Mouse (Mus musculus) layer of hippocampus, adult 9-10 months (tissue): ENCODE measurements around the gene Dlx4.

Experiments used
- DNase-seq: peaks from one replicate; pipeline ENCODE4 v3.0.0; 2022; ENCODE audit warnings: low spot score

Dlx4 gene

DNA sequence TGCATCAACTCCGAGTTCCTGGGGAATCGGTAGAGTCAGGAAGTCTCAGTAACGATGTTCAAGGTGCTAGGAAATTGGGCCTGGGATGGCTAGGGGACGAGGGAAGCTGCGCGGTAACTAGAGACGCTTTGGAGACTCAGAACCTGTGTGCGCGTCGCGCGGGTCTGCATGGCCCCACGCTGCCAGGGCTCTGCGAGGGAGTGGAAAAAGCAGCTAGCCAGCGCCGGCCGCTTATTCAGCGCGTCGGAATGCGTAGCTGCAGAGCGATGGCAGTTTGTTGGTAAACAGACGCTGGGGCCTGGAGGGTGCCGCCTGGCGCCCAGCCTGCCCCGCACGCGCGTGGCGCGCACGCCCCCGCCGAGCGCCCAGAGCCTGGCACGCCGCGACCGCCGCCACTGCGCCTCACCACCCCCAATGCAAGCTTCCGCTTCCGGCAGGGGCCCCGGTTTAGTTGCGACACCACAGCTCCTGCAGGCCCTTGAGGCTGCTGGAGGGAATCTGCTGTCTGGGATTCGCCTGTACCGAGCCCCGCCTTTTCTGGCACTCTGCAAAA lies at the start of gene Dlx4:
TSS of gene Dlx4 (minus strand) at position 413 of the 553 bp plus-strand sequence.
- DNase-seq: no peak

DNA sequence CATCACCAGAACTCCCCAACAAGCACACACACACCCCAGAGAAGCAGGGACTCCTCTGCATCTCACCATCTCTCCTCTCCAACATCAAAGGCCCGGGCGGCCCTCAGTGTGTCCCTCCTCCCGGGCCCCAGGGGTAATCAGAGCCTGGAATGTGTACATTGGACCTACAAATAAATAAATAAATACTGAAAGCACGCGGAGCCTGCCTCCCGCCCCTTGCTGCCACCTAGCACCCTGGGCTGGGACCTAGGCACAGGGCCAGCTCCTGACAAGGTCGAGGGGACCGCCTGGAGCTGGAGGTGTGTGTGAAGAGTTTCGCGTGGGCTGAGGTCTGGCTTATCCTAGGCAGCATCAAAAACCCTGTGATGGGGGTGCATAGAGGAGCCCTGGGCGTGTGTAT lies 43.8 kb upstream of the Dlx4 start:
- no peak for DNase-seq

- DNase-seq: no peak
These were observed 40.8 kb upstream of the Dlx4 start for GRCm38 (mm10) chr11:95186826-95187225.

- no peak for DNase-seq
These were observed 39.6 kb upstream of the Dlx4 start for GRCm38 (mm10) chr11:95185700-95186099.

- no peak for DNase-seq
These were observed 38.5 kb upstream of the Dlx4 start for GRCm38 (mm10) chr11:95184561-95184960.

- DNase-seq: no peak
These were observed 33.2 kb upstream of the Dlx4 start for GRCm38 (mm10) chr11:95179311-95179710.

- DNase-seq: no peak
These were observed 19.8 kb upstream of the Dlx4 start for GRCm38 (mm10) chr11:95165857-95166256.

DNA sequence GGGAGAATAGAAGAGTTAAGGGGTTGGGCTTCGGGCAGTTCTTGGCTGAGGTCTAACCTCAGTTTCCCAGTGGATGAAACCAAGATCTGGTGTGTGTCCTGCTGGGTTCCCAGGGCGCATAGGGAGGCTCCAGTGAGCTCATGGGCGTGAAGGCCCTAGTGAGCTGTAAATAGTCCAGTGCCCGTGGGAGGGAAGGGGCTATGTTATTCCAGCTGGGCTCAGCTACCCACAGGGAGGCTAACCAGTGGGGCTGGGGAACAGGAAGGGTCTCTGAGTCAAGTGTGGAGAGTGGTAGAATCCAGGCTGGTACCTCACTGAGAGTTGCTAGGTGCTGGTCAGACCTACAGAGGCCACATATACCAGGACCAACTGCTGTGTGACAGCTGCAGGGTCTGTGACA lies 15.6 kb upstream of the Dlx4 start:
- no peak for DNase-seq

DNA sequence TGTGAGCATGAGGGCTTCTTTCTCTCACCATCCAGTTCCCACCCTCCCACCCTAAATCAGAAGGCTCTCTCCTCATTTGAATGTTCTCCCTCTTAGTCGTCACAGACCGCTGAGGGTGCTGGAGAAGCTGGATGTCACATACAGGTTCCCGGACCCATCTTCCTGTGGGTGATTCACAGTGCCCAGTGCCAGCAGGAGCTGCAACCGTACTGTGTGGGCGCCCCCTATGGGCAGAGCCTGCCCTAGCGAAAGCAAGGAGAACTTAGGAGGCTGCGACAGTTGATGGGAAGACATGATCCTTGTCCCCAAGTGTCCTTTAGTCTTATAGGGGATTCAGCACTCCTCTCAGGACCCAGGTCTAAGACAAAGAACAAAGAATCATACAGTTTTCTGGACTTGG lies 14.6 kb upstream of the Dlx4 start:
- no peak for DNase-seq

DNA sequence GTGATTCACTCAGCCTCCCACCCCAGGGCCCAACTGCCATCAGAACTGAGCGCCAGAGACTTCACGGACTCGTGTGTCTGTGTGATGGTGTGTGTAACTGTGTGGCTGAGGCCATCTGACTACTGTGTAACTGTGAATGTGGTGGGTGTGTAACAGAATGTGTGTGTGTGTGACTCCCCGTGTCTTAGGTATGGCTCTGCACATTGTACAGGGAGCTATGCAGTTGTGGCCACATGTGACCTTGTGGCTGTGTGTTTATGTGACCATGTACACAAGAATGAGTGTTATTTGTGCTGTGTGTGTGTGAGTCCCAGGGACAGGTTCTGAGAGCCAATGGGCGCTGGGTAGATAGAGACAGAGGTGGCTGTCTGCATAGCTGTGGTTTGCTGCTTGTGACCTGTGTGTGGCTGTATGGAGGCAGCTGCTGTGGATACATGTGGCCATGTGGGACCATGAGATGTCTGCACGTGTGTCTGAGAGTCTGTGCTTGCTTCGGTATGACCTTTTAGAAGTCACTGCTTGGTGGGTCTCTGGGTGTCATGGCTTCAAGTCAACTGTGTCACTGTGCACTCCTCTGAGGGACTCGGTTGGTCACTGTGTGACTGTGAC lies 13.8 kb upstream of the Dlx4 start:
- no peak for DNase-seq

GRCm38 (mm10) chr11:95157872-95158271 lies 11.8 kb upstream of the Dlx4 start:
- DNase-seq: no peak

DNA sequence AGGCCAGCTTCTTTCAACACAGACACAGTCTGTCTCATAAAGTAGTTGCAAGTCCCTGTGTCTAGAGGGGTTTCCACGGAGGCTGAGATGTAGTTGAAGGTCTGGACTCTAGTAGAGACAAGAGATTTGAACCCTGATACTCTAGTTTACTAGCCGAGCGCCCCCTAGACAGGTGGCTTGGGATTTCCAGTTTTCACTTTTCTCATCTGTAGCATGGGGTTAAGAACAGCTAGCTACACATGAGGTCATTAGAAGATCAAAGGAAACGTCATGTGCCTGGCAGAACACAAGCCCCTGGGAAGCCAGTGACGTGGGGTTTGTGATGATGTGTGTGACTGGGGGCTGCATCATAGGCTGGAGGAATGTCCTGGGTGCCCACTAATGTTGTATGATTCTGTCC lies 11.3 kb upstream of the Dlx4 start:
- no peak for DNase-seq

GRCm38 (mm10) chr11:95155511-95155910 lies 9.4 kb upstream of the Dlx4 start:
- no peak for DNase-seq

GRCm38 (mm10) chr11:95153681-95154080 lies 7.6 kb upstream of the Dlx4 start:
- no peak for DNase-seq

DNA sequence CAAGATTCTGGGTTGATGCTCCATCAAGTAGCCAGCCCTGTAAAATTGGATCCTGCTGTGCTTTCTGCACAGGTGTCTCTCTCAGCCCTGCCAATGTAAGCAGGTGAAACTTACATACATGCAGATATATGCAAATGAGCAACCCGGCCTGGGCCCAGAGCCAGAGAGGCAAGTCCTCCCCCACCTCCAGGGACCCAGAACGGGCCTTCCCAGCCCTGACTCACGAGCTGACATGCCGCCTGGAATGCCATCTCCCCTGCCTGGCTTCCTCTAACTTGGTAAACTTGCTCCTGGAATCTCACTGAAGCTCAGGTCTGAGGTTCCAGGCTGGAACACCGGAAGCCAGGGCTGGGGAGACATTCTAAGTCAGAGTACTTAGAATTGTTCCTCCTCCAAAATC lies 7.1 kb upstream of the Dlx4 start:
- no peak for DNase-seq

DNA sequence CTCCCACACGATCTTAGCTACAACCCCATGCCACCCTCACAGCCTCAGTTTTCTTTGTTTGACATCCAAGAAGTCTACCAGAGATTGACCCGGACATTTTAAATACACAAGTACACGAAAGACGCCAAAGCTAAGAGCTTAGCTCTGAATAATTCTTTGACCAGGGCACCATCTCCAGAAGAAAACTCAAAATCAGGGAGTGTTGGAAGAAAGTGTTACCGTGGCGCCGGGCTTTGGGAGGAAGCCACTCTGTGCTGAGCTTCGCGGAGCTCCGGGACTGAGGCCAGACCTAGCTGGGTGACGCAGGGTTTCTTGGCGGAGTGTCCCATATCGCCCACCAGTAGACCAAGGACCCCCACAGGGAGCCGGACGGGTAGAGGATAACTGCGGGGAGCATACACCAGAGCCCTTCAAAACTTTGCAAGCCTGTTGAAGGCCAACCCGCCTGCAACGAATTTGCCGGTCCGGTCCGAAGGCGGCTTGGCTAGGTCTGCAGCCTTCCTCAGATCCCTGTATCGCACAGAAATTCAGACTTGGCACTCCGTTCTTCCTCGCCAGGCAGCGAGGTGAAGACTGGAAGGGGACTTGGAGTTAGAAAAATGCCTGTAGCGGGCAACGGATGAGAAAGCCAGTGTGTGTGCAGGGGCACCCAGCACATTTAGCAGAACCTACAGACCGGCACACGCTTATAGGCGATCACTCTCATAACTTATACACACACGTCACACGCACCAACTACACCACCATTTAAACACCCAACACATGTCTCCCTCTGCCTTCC lies 4.4 kb upstream of the Dlx4 start:
- no peak for DNase-seq

GRCm38 (mm10) chr11:95149462-95150268 lies 3.6 kb upstream of the Dlx4 start:
- no peak for DNase-seq

GRCm38 (mm10) chr11:95148754-95149153 lies 2.7 kb upstream of the Dlx4 start:
- DNase-seq: no peak

- DNase-seq: no peak
These were observed 1.0 kb downstream of the Dlx4 start for GRCm38 (mm10) chr11:95144946-95145483.

DNA sequence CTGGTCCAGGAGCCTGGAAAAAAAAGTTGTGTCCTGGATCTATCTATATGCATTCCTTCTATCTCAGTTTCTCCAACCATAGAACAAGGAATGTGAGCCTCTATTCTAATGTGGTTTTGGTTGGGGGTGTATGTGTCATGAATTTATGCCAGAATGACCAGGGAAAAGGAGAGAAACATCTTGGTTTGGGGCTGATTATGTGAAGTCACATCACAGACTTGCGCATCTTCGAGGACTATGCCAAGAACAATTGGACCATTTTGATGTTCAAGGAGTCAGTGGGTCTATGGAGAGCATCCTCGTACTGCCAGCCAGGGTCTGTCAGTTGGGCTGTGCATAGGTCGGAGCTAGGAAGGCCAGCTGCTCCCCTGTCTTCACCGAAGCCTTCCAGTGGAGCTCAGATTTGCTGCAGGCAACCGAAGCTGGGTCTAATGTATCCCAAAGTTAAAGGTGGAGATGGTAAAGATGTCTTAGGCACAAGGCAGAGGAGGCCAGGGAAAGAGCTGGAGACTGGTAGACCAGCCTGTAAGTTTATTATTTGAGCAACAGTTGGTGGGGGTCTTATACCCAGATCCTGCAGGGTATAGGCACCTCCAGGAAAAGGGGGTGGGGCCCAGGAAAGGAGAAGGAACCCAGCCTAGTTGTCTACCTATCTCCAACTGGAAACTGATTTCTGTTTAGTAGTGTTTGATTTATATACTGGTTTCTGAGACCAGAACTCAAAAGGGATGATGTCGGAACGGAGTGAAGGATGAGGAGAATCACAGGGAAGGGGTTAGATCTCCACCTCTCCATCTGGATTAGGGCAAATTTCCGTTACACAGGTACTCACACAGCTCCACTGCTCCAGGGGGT lies 1.7 kb downstream of the Dlx4 start:
- no peak for DNase-seq

DNA sequence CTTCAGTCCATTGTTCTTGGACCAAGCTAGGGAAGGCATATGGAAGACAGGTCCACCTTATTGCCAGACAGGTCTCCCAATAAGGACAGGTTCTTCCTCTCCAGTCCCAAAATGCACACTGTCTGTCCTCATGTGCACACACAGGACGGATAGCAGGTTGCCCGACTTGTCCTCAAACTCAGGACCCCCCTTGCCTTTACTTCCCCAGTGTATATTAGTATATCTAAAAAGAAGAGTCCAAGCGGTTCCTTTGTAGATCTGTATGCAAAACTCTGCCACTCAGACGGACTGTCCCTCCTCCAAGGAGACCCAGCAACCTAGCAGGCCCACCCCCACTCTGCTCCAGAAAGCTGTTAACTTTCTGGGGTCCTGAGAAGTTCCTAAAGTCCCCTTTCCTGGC lies 2.4 kb downstream of the Dlx4 start:
- DNase-seq: no peak
